24 mouse cellular contexts compared by ENCODE assay signal in genomic region chr7:81001844-81002243, GRCm38 (mm10). TPM values are rescaled to one million over a fixed set of nuclear protein-coding genes. Genes with fewer than 3 reads are reported as not detected.
A peak's percentile ranks its signal among the peaks of the same experiment; 100 is the strongest.
DNase-seq lines count a peak whose midpoint lies in the region; ATAC-seq and TF ChIP-seq lines count a peak whose summit lies in the region.
"Had no signal": no experiment of that assay in that cellular context is flagged by ENCODE, and none has a peak within 500 bp of the region (broad histone marks: within the 10 kb centered on the region; RNA-seq: fewer than 3 reads in every experiment).

No protein-coding gene starts in this region.

- H3K9me3 ChIP-seq in liver, embryonic 13.5 days (replicated peaks): no peaks in the 10 kb centered on the region
- no peaks in the 10 kb centered on the region for H3K9me3 ChIP-seq in liver, embryonic 11.5 days (ENCODE audit: control insufficient read depth, low read length)
- H3K9me3 ChIP-seq in CH12.LX (replicated peaks; ENCODE audit: low read length): no peaks in the 10 kb centered on the region
- H3K9me3 ChIP-seq: embryonic facial prominence, embryonic 15.5 days; forebrain, embryonic 10.5 days; hindbrain, embryonic 12.5 days had no signal

- WGBS in kidney, adult 2 months: 44% methylated on average over 5 of the region's 5 CpGs
- WGBS in liver, embryonic 13.5 days (ENCODE audit: insufficient replicate concordance): 81% methylated on average over 5 of the region's 5 CpGs
- 91% methylated on average over 5 of the region's 5 CpGs for WGBS in liver, embryonic 11.5 days

- TF ChIP-seq POLR2A in kidney, adult 2 months (IDR thresholded peaks at IDR 0.05; ENCODE audit: low read depth, low read length): no peak
- no peak for TF ChIP-seq POLR2A in CH12.LX (IDR thresholded peaks at IDR 0.05; ENCODE audit: low read depth, low read length)

- dilution Hi-C loops in CH12.LX (cut with MboI; ENCODE audit: extremely low pct_ligation_motif_present, extremely low pct_unique_long_range_greater_than_20kb, low sequenced_read_pairs): no loop called here

- no peak for TF ChIP-seq CTCF in kidney, adult 2 months (conservative IDR thresholded peaks at IDR 0.05; ENCODE audit: insufficient read depth, insufficient read length, low read depth, low read length)
- TF ChIP-seq CTCF in CH12.LX (conservative IDR thresholded peaks at IDR 0.05 in 1 of 2, IDR thresholded peaks at IDR 0.05 in 1 of 2; ENCODE audit: low read depth in 2 of 2, low read length in 2 of 2): no peak

- H3K27ac ChIP-seq in kidney, adult 2 months (ENCODE audit: insufficient read depth, low read depth, low read length): no peak overlapping the region
- H3K27ac ChIP-seq in liver, embryonic 13.5 days: 0 out of 2 replicates have a peak overlapping the region, but pooled peaks have one; percentile 12
- no peak overlapping the region for H3K27ac ChIP-seq in liver, embryonic 11.5 days (ENCODE audit: low read depth, low read length)
- no peak overlapping the region for H3K27ac ChIP-seq in CH12.LX (ENCODE audit: insufficient read depth, low read depth)
- H3K27ac ChIP-seq: embryonic facial prominence, embryonic 15.5 days; forebrain, embryonic 10.5 days; hindbrain, embryonic 12.5 days had no signal

- peaks cover 91% of the 10 kb centered on the region for H3K79me2 ChIP-seq in CH12.LX (replicated peaks; ENCODE audit: control insufficient read depth, extremely low read depth, insufficient read depth, poor library complexity, severe bottlenecking)

- in situ Hi-C loops in CH12.LX (cut with MboI; ENCODE audit: low pct_ligation_motif_present, low pct_unique_long_range_greater_than_20kb, low sequenced_read_pairs): no loop called here

- no peak for TF ChIP-seq EP300 in CH12.LX (IDR thresholded peaks at IDR 0.05; ENCODE audit: low read length)

- ATAC-seq in liver, embryonic 13.5 days (ENCODE audit: low read depth): no peak
- ATAC-seq in liver, embryonic 11.5 days (replicated peaks; ENCODE audit: low FRiP score): no peak
- ATAC-seq: activated CD4-positive, CD25-positive, alpha-beta regulatory T cell, adult 4 months; CD4-positive, CD25-positive, alpha-beta regulatory T cell, adult 4 months; forebrain, embryonic 14.5 days; Patski had no signal

- peaks cover 38% of the 10 kb centered on the region for H3K4me1 ChIP-seq in kidney, adult 2 months (ENCODE audit: control insufficient read depth, insufficient read depth, low read length)
- H3K4me1 ChIP-seq in liver, embryonic 13.5 days (replicated peaks): peaks cover 91% of the 10 kb centered on the region
- peaks cover 62% of the 10 kb centered on the region for H3K4me1 ChIP-seq in liver, embryonic 11.5 days (replicated peaks; ENCODE audit: control insufficient read depth, insufficient read depth, low read length)
- peaks cover 16 to 90% of the 10 kb centered on the region in 2 experiments for H3K4me1 ChIP-seq in CH12.LX (ENCODE audit: control insufficient read depth in 1 of 2, insufficient read depth in 2 of 2)

- TF ChIP-seq RAD21 in CH12.LX (IDR thresholded peaks at IDR 0.05; ENCODE audit: low read depth, low read length): no peak

- H3K4me2 ChIP-seq in liver, embryonic 13.5 days: no peak overlapping the region
- no peak overlapping the region for H3K4me2 ChIP-seq in liver, embryonic 11.5 days
- H3K4me2 ChIP-seq in CH12.LX (ENCODE audit: insufficient read depth, low read depth, poor library complexity, severe bottlenecking): no peak overlapping the region
- H3K4me2 ChIP-seq: embryonic facial prominence, embryonic 15.5 days; hindbrain, embryonic 12.5 days had no signal

- no peaks in the 10 kb centered on the region for H3K36me3 ChIP-seq in kidney, adult 2 months (ENCODE audit: control insufficient read depth, insufficient read depth, low read length)
- H3K36me3 ChIP-seq in liver, embryonic 13.5 days: peaks cover 3% of the 10 kb centered on the region; the same call in 1 of the 2 replicates
- H3K36me3 ChIP-seq in liver, embryonic 11.5 days (ENCODE audit: control insufficient read depth, insufficient read depth, low read length): no peaks in the 10 kb centered on the region
- peaks cover 0 to 14% of the 10 kb centered on the region in 2 experiments for H3K36me3 ChIP-seq in CH12.LX (replicated peaks in 1 of 2; ENCODE audit: control insufficient read depth in 1 of 2, insufficient read depth in 1 of 2, low read length in 1 of 2)
- H3K36me3 ChIP-seq: embryonic facial prominence, embryonic 15.5 days; forebrain, embryonic 10.5 days; hindbrain, embryonic 12.5 days had no signal

- peak; percentile 15 for DNase-seq in kidney, adult 18-20 months
- DNase-seq in kidney, adult 2 months: no peak
- no peak for DNase-seq in liver, embryonic 13.5 days
- no peak for DNase-seq in liver, embryonic 11.5 days (ENCODE audit: low spot score)
- no peak for DNase-seq in CH12.LX (ENCODE audit: extremely low read depth)
- DNase-seq in mesoderm, embryonic 11.5 days (ENCODE audit: low read depth, low spot score): peak; percentile 23
- no peak for DNase-seq in adrenal gland, postnatal 36 days
- DNase-seq: adrenal gland, postnatal 14 days; B cell, adult 2 months; cerebellum, adult 18-20 months; cerebellum, adult 9-11 months; cerebellum, postnatal 36 days; gastrocnemius, adult 2 months; gastrocnemius, postnatal 25 days; heart, postnatal 10 days; heart, postnatal 4 days had no signal

- H3K9ac ChIP-seq in liver, embryonic 13.5 days: no peak overlapping the region
- H3K9ac ChIP-seq in liver, embryonic 11.5 days (ENCODE audit: low read depth, low read length): no peak overlapping the region
- H3K9ac ChIP-seq in CH12.LX (ENCODE audit: insufficient read depth, low read depth): no peak overlapping the region
- H3K9ac ChIP-seq: embryonic facial prominence, embryonic 15.5 days; hindbrain, embryonic 12.5 days had no signal

- H3K27me3 ChIP-seq in kidney, adult 2 months (replicated peaks; ENCODE audit: control insufficient read depth, insufficient read depth, low read length): no peaks in the 10 kb centered on the region
- no peaks in the 10 kb centered on the region for H3K27me3 ChIP-seq in liver, embryonic 13.5 days
- no peaks in the 10 kb centered on the region for H3K27me3 ChIP-seq in liver, embryonic 11.5 days (replicated peaks; ENCODE audit: control insufficient read depth, insufficient read depth, low read length)
- H3K27me3 ChIP-seq in CH12.LX (replicated peaks): no peaks in the 10 kb centered on the region
- H3K27me3 ChIP-seq: embryonic facial prominence, embryonic 15.5 days; hindbrain, embryonic 12.5 days; Patski had no signal

- H3K4me3 ChIP-seq in kidney, adult 2 months (ENCODE audit: insufficient read depth, low read depth, low read length): no peak overlapping the region
- H3K4me3 ChIP-seq in liver, embryonic 13.5 days (replicated peaks): no peak overlapping the region
- H3K4me3 ChIP-seq in liver, embryonic 11.5 days (ENCODE audit: low read depth, low read length): no peak overlapping the region
- no peak overlapping the region for H3K4me3 ChIP-seq in CH12.LX (replicated peaks in 1 of 3; ENCODE audit: low read depth in 2 of 3, low read length in 2 of 3, poor library complexity in 1 of 3)
- H3K4me3 ChIP-seq: embryonic facial prominence, embryonic 15.5 days; erythroblast, embryonic 14.5 days; forebrain, embryonic 10.5 days; gastrocnemius, adult 2 months; hindbrain, embryonic 12.5 days had no signal

TF ChIP-seq in CH12.LX, 34 proteins besides CTCF, POLR2A, EP300 and RAD21:
- no peak for TF ChIP-seq MYC (IDR thresholded peaks at IDR 0.05; ENCODE audit: low read depth, low read length)
- peak; percentile 62; the same call in 1 of the 2 replicates for TF ChIP-seq BHLHE40 (IDR thresholded peaks at IDR 0.05; ENCODE audit: low read depth, low read length)

RNA-seq across cellular contexts. Expression of gene Zfp592, which starts 8.4 kb away (rescaled TPM):
- 16.9 and 17.4 TPM in 2 replicates for polyA plus RNA-seq in kidney, adult 2 months (2012; rRNA removed)
- 6.1 and 6.8 TPM in 2 replicates for polyA plus RNA-seq in liver, embryonic 13.5 days (2015; fragmentation: Nextera tagmentation; extraction: Ambion mirVana)
- 20.9 and 26.2 TPM in 2 replicates for polyA plus RNA-seq in liver, embryonic 11.5 days (2014; fragmentation: Nextera tagmentation; extraction: Ambion mirVana)
- total RNA-seq in CH12.LX (2012; rRNA removed) (10.1 and 12.8 TPM in 2 replicates), CH12.LX (2014; rRNA removed) (7.8 and 9.0 TPM in 2 replicates)
- polyA plus RNA-seq in CH12.LX (2012; ENCODE audit: insufficient read length, low read depth): 16.9 and 23.6 TPM in 2 replicates
- total RNA-seq in adrenal gland, postnatal 36 days (2021): 10 to 100 TPM; 21.9 to 34.3 TPM

RNA-seq across cellular contexts. Expression of gene Sec11a, which starts 54.3 kb away (rescaled TPM):
- 64.0 and 93.1 TPM in 2 replicates for polyA plus RNA-seq in kidney, adult 2 months (2012; rRNA removed)
- 120 and 121 TPM in 2 replicates for polyA plus RNA-seq in liver, embryonic 13.5 days (2015; fragmentation: Nextera tagmentation; extraction: Ambion mirVana)
- polyA plus RNA-seq in liver, embryonic 11.5 days (2014; fragmentation: Nextera tagmentation; extraction: Ambion mirVana): 180 and 200 TPM in 2 replicates
- total RNA-seq in CH12.LX (2012; rRNA removed) (93.5 and 105 TPM in 2 replicates), CH12.LX (2014; rRNA removed) (141 and 143 TPM in 2 replicates)
- 126 and 142 TPM in 2 replicates for polyA plus RNA-seq in CH12.LX (2012; ENCODE audit: insufficient read length, low read depth)
- 100 to 1,000 TPM; 100 to 116 TPM for total RNA-seq in adrenal gland, postnatal 36 days (2021)

RNA-seq across cellular contexts. Expression of gene Alpk3, which starts 55.6 kb away (rescaled TPM):
- polyA plus RNA-seq in kidney, adult 2 months (2012; rRNA removed): 0.04 and 0.88 TPM in 2 replicates
- 0.15 and 0.16 TPM in 2 replicates for polyA plus RNA-seq in liver, embryonic 13.5 days (2015; fragmentation: Nextera tagmentation; extraction: Ambion mirVana)
- polyA plus RNA-seq in liver, embryonic 11.5 days (2014; fragmentation: Nextera tagmentation; extraction: Ambion mirVana): 0.16 and 0.33 TPM in 2 replicates
- total RNA-seq in CH12.LX (2012; rRNA removed): 0.13 and 0.64 TPM in 2 replicates
- 0.08 and 0.13 TPM in 2 replicates for total RNA-seq in CH12.LX (2014; rRNA removed)
- 1.1 and 1.6 TPM in 2 replicates for polyA plus RNA-seq in CH12.LX (2012; ENCODE audit: insufficient read length, low read depth)
- total RNA-seq in adrenal gland, postnatal 36 days (2021): under 1 TPM; 0.23 to 0.26 TPM
- polyA plus RNA-seq: Patski had no signal

Comparison
In these comparisons a context has a peak if more than half of its experiments do, and no peak if none do; other contexts are left out.
1. DNase-seq: peak in kidney, adult 18-20 months (single experiment) and mesoderm, embryonic 11.5 days (single experiment); none in kidney, adult 2 months (single experiment), liver, embryonic 13.5 days (single experiment), liver, embryonic 11.5 days (single experiment), CH12.LX (single experiment) and adrenal gland, postnatal 36 days (0 of 2).